Mouse (Mus musculus) gonadal fat pad, adult 2 months (tissue): ENCODE data around the gene Zranb3. TPM values are rescaled to one million over a fixed set of nuclear protein-coding genes. Genes with fewer than 3 reads are reported as not detected.
"Not testable (repeated sequence)": the region's sequence is repeated elsewhere in the genome, so short reads cannot be mapped to it uniquely, and the experiment has no call there.

Experiments
- DNase-seq: peaks from one replicate; pipeline ENCODE4 v3.0.0-alpha.2; 2012; ENCODE audit warnings: low read depth
- polyA plus RNA-seq: library from polyadenylated mRNA; depleted of rRNA; stranded (reverse); fragments of >200 nt; gene quantifications from 2 replicates; pipeline ENCODE4 v1.2.3, GENCODE M21; 2012

The Zranb3 gene
- polyA plus RNA-seq, 1 experiment = 1.5 TPM

- DNase-seq = no peak
These were observed 112.7 kb downstream of the Zranb3 start for GRCm38 (mm10) chr1:127989876-127990731.

- DNase-seq = no peak
These were observed 113.5 kb downstream of the Zranb3 start for GRCm38 (mm10) chr1:127989387-127989786.

- no peak for DNase-seq
These were observed 114.6 kb downstream of the Zranb3 start for GRCm38 (mm10) chr1:127988246-127988645.

GRCm38 (mm10) chr1:127985391-127985790, 117.5 kb downstream of the Zranb3 start:
- DNase-seq = no peak

- no peak for DNase-seq
These were observed 119.4 kb downstream of the Zranb3 start for GRCm38 (mm10) chr1:127983274-127983993.

- no peak for DNase-seq
These were observed 120.6 kb downstream of the Zranb3 start for GRCm38 (mm10) chr1:127982268-127982667.

- no peak for DNase-seq
These were observed 121.8 kb downstream of the Zranb3 start for GRCm38 (mm10) chr1:127980911-127981559.

- no peak for DNase-seq
These were observed 124.7 kb downstream of the Zranb3 start for GRCm38 (mm10) chr1:127978125-127978524.

GRCm38 (mm10) chr1:127976106-127976505, 126.7 kb downstream of the Zranb3 start:
- DNase-seq = no peak

- no peak for DNase-seq
These were observed 127.2 kb downstream of the Zranb3 start for GRCm38 (mm10) chr1:127975676-127976075.

- no peak for DNase-seq
These were observed 128.8 kb downstream of the Zranb3 start for GRCm38 (mm10) chr1:127974082-127974481.

- DNase-seq = no peak
These were observed 132.0 kb downstream of the Zranb3 start for GRCm38 (mm10) chr1:127970870-127971269.

GRCm38 (mm10) chr1:127963326-127963725, 139.5 kb downstream of the Zranb3 start:
- DNase-seq = no peak

GRCm38 (mm10) chr1:127961140-127961539, 141.7 kb downstream of the Zranb3 start:
- DNase-seq = no peak

GRCm38 (mm10) chr1:127959312-127959718, 143.5 kb downstream of the Zranb3 start:
- DNase-seq = no peak

GRCm38 (mm10) chr1:127958801-127959200, 144.0 kb downstream of the Zranb3 start:
- DNase-seq = no peak

- DNase-seq = no peak
These were observed 146.3 kb downstream of the Zranb3 start for GRCm38 (mm10) chr1:127956524-127956923.

GRCm38 (mm10) chr1:127954800-127955199, 148.0 kb downstream of the Zranb3 start:
- DNase-seq = no peak

- DNase-seq = not testable (repeated sequence)
These were observed 148.6 kb downstream of the Zranb3 start for GRCm38 (mm10) chr1:127954198-127954597.

- DNase-seq = no peak
These were observed 150.6 kb downstream of the Zranb3 start for GRCm38 (mm10) chr1:127952276-127952675.

GRCm38 (mm10) chr1:127948748-127949147, 154.1 kb downstream of the Zranb3 start:
- no peak for DNase-seq

GRCm38 (mm10) chr1:127946615-127947249, 156.1 kb downstream of the Zranb3 start:
- DNase-seq = no peak
